Mouse (Mus musculus): Measurements from ENCODE around the gene Chrm1.
A peak's percentile ranks its signal among the peaks of the same experiment; 100 is the strongest.

Chrm1 gene

GRCm38 (mm10) chr19:8683627-8684026, 20.0 kb downstream of the Chrm1 start:
- DNase-seq (ENCODE audit: low read depth, low spot score), result no peak

GRCm38 (mm10) chr19:8691871-8692539, 28.4 kb downstream of the Chrm1 start:
- no peak for DNase-seq (ENCODE audit: low read depth, low spot score)

- peak; percentile 70 for DNase-seq (ENCODE audit: low read depth, low spot score)
Measured at GRCm38 (mm10) chr19:8692740-8693139, 29.2 kb downstream of the Chrm1 start.

- peak; percentile 85 for DNase-seq (ENCODE audit: low read depth, low spot score)
Measured at GRCm38 (mm10) chr19:8695330-8695729, 31.7 kb downstream of the Chrm1 start.

- DNase-seq (ENCODE audit: low read depth, low spot score), result peak; percentile 70
Measured at GRCm38 (mm10) chr19:8699652-8700051, 36.1 kb downstream of the Chrm1 start.

GRCm38 (mm10) chr19:8702458-8702857, 38.9 kb downstream of the Chrm1 start:
- peak; percentile 72 for DNase-seq (ENCODE audit: low read depth, low spot score)

- peak; percentile 82 for DNase-seq (ENCODE audit: low read depth, low spot score)
Measured at GRCm38 (mm10) chr19:8703571-8703970, 40.0 kb downstream of the Chrm1 start.

GRCm38 (mm10) chr19:8705026-8705708, 41.6 kb downstream of the Chrm1 start:
- no peak for DNase-seq (ENCODE audit: low read depth, low spot score)

GRCm38 (mm10) chr19:8706132-8706667, 42.6 kb downstream of the Chrm1 start:
- no peak for DNase-seq (ENCODE audit: low read depth, low spot score)

- peak; percentile 42 for DNase-seq (ENCODE audit: low read depth, low spot score)
Measured at GRCm38 (mm10) chr19:8706930-8707329, 43.3 kb downstream of the Chrm1 start.

- DNase-seq (ENCODE audit: low read depth, low spot score), result no peak
Measured at GRCm38 (mm10) chr19:8708954-8709353, 45.4 kb downstream of the Chrm1 start.

GRCm38 (mm10) chr19:8710057-8710456, 46.5 kb downstream of the Chrm1 start:
- no peak for DNase-seq (ENCODE audit: low read depth, low spot score)

GRCm38 (mm10) chr19:8711506-8711905, 47.9 kb downstream of the Chrm1 start:
- DNase-seq (ENCODE audit: low read depth, low spot score), result no peak

- peak; percentile 30 for DNase-seq (ENCODE audit: low read depth, low spot score)
Measured at GRCm38 (mm10) chr19:8711949-8712869, 48.6 kb downstream of the Chrm1 start.

GRCm38 (mm10) chr19:8712870-8713305, 49.3 kb downstream of the Chrm1 start:
- DNase-seq (ENCODE audit: low read depth, low spot score), result peak; percentile 99

GRCm38 (mm10) chr19:8713306-8713996, 49.9 kb downstream of the Chrm1 start:
- DNase-seq (ENCODE audit: low read depth, low spot score), result peak; percentile 92

GRCm38 (mm10) chr19:8713997-8714652, 50.5 kb downstream of the Chrm1 start:
- DNase-seq (ENCODE audit: low read depth, low spot score), result no peak

GRCm38 (mm10) chr19:8714653-8715481, 51.3 kb downstream of the Chrm1 start:
- peak; percentile 62 for DNase-seq (ENCODE audit: low read depth, low spot score)

- DNase-seq (ENCODE audit: low read depth, low spot score), result peak; percentile 98
Measured at GRCm38 (mm10) chr19:8715868-8716766, 52.5 kb downstream of the Chrm1 start.
